Mouse (Mus musculus) midbrain, embryonic 15.5 days (tissue): Measurements from ENCODE around the gene Hdhd5. TPM values are rescaled to one million over a fixed set of nuclear protein-coding genes. Genes with fewer than 3 reads are reported as not detected.

ENCODE experiments used
- ATAC-seq: fragments of 200-750 bp; cut with Nextera tagmentation; replicated peaks from 2 replicates; pipeline ENCODE4 v1.8.0; 2017; ENCODE audit warnings: moderate TSS enrichment
- H3K27ac ChIP-seq: fragments of 300-500 bp; sonication (generic); 2 replicates; pipeline ENCODE4 v1.5.1; 2015; ENCODE audit warnings: mild to moderate bottlenecking, inconsistent platforms
- H3K27me3 ChIP-seq: fragments of 300-500 bp; sonication (generic); replicated peaks from 2 replicates; pipeline ENCODE4 v1.6.1; 2015; ENCODE audit warnings: inconsistent platforms
- H3K36me3 ChIP-seq: fragments of 300-500 bp; sonication (generic); replicated peaks from 2 replicates; pipeline ENCODE4 v1.6.1; 2015; ENCODE audit warnings: inconsistent platforms
- H3K4me1 ChIP-seq: fragments of 300-500 bp; sonication (generic); 2 replicates; pipeline ENCODE4 v1.6.1; 2015; ENCODE audit warnings: inconsistent platforms
- H3K4me2 ChIP-seq: fragments of 300-500 bp; sonication (generic); 2 replicates; pipeline ENCODE4 v1.6.1; 2015; ENCODE audit warnings: inconsistent platforms, mild to moderate bottlenecking, moderate library complexity
- H3K4me3 ChIP-seq: fragments of 300-500 bp; sonication (generic); 2 replicates; pipeline ENCODE4 v1.5.1; 2015; ENCODE audit warnings: mild to moderate bottlenecking, inconsistent platforms
- H3K9ac ChIP-seq: fragments of 300-500 bp; sonication (generic); 2 replicates; pipeline ENCODE4 v1.6.1; 2015; ENCODE audit warnings: mild to moderate bottlenecking, inconsistent platforms
- H3K9me3 ChIP-seq: fragments of 300-500 bp; sonication (generic); 2 replicates; pipeline ENCODE4 v1.6.1; 2016; ENCODE audit warnings: inconsistent platforms
- WGBS: fragments of 180-500 bp; shearing (Covaris S2); methylation state at CpG from one replicate; pipeline ENCODE4 v1.1.7; 2015; ENCODE audit warnings: mixed read lengths; 5-methylcytosine and 5-hydroxymethylcytosine counted together
- polyA plus RNA-seq: library from polyadenylated mRNA; unstranded; fragments of >200 nt; fragmentation: Nextera tagmentation; extraction: Ambion mirVana; gene quantifications from 2 replicates; pipeline ENCODE4 v1.2.1, GENCODE M21; 2015

Hdhd5 gene
- polyA plus RNA-seq, 1 experiment from 2014 or later: 15.5 TPM

- peak overlapping the region; percentile 31; the same call in 1 of the 2 replicates for H3K27ac ChIP-seq
- no peak overlapping the region for H3K4me3 ChIP-seq
- WGBS: 27% methylated on average over 5 of the region's 5 CpGs
- no peak for ATAC-seq
- H3K36me3 ChIP-seq: no peaks in the 10 kb centered on the region
- H3K4me1 ChIP-seq: peaks cover 23% of the 10 kb centered on the region
- H3K9me3 ChIP-seq: no peaks in the 10 kb centered on the region
- no peak overlapping the region for H3K9ac ChIP-seq
- H3K4me2 ChIP-seq: no peak overlapping the region
- H3K27me3 ChIP-seq: no peaks in the 10 kb centered on the region
Observed at GRCm38 (mm10) chr6:120473427-120473826, 57.7 kb downstream of the Hdhd5 start.

- Histone ChIP-seq H3K36me3 (no peaks in the 10 kb centered on the region), H3K9me3 (no peaks in the 10 kb centered on the region), H3K27me3 (no peaks in the 10 kb centered on the region), H3K4me3 (no peak overlapping the region), H3K27ac (peak overlapping the region; percentile 51), H3K9ac (no peak overlapping the region), H3K4me2 (no peak overlapping the region), H3K4me1 (peaks cover 23% of the 10 kb centered on the region)
- no peak for ATAC-seq
- WGBS: 11% methylated on average over 8 of the region's 8 CpGs
Observed at GRCm38 (mm10) chr6:120472455-120473140, 58.5 kb downstream of the Hdhd5 start.

GRCm38 (mm10) chr6:120471991-120472441 lies 59.1 kb downstream of the Hdhd5 start:
- peaks cover 23% of the 10 kb centered on the region for H3K4me1 ChIP-seq
- peak; percentile 67; the same call in 1 of the 2 replicates for ATAC-seq
- no peak overlapping the region for H3K4me2 ChIP-seq
- H3K4me3 ChIP-seq: no peak overlapping the region
- H3K27me3 ChIP-seq: no peaks in the 10 kb centered on the region
- 5% methylated on average over 5 of the region's 5 CpGs for WGBS
- H3K9me3 ChIP-seq: no peaks in the 10 kb centered on the region
- H3K27ac ChIP-seq: peak overlapping the region; percentile 51
- no peak overlapping the region for H3K9ac ChIP-seq
- H3K36me3 ChIP-seq: no peaks in the 10 kb centered on the region

GRCm38 (mm10) chr6:120470666-120471065 lies 60.5 kb downstream of the Hdhd5 start:
- no peak overlapping the region for H3K4me2 ChIP-seq
- no peak for ATAC-seq
- no peaks in the 10 kb centered on the region for H3K36me3 ChIP-seq
- no peak overlapping the region for H3K9ac ChIP-seq
- H3K9me3 ChIP-seq: no peaks in the 10 kb centered on the region
- 75% methylated on average over 1 of the region's 1 CpGs for WGBS
- H3K27me3 ChIP-seq: no peaks in the 10 kb centered on the region
- peaks cover 23% of the 10 kb centered on the region for H3K4me1 ChIP-seq
- H3K4me3 ChIP-seq: no peak overlapping the region
- no peak overlapping the region for H3K27ac ChIP-seq

GRCm38 (mm10) chr6:120469770-120470169 lies 61.3 kb downstream of the Hdhd5 start:
- H3K36me3 ChIP-seq: no peaks in the 10 kb centered on the region
- H3K4me2 ChIP-seq: no peak overlapping the region
- no peak overlapping the region for H3K9ac ChIP-seq
- peaks cover 23% of the 10 kb centered on the region for H3K4me1 ChIP-seq
- no peak overlapping the region for H3K4me3 ChIP-seq
- no peaks in the 10 kb centered on the region for H3K9me3 ChIP-seq
- no peak for ATAC-seq
- H3K27ac ChIP-seq: no peak overlapping the region
- peaks cover 6% of the 10 kb centered on the region for H3K27me3 ChIP-seq

- Histone ChIP-seq H3K4me2 (no peak overlapping the region), H3K4me1 (peaks cover 23% of the 10 kb centered on the region), H3K9me3 (no peaks in the 10 kb centered on the region), H3K27me3 (peaks cover 10% of the 10 kb centered on the region), H3K9ac (no peak overlapping the region), H3K27ac (no peak overlapping the region), H3K4me3 (no peak overlapping the region), H3K36me3 (no peaks in the 10 kb centered on the region)
- 79% methylated on average over 3 of the region's 3 CpGs for WGBS
- no peak for ATAC-seq
Observed at GRCm38 (mm10) chr6:120469268-120469667, 61.9 kb downstream of the Hdhd5 start.

GRCm38 (mm10) chr6:120468259-120468658 lies 62.9 kb downstream of the Hdhd5 start:
- no peaks in the 10 kb centered on the region for H3K9me3 ChIP-seq
- no peak overlapping the region for H3K4me3 ChIP-seq
- H3K36me3 ChIP-seq: no peaks in the 10 kb centered on the region
- peaks cover 26% of the 10 kb centered on the region for H3K4me1 ChIP-seq
- H3K27me3 ChIP-seq: peaks cover 20% of the 10 kb centered on the region
- no peak overlapping the region for H3K9ac ChIP-seq
- 93% methylated on average over 4 of the region's 4 CpGs for WGBS
- H3K27ac ChIP-seq: no peak overlapping the region
- H3K4me2 ChIP-seq: no peak overlapping the region
- ATAC-seq: no peak

- no peak overlapping the region for H3K27ac ChIP-seq
- H3K4me1 ChIP-seq: peaks cover 17% of the 10 kb centered on the region
- H3K36me3 ChIP-seq: no peaks in the 10 kb centered on the region
- H3K4me2 ChIP-seq: no peak overlapping the region
- H3K9ac ChIP-seq: no peak overlapping the region
- 80% methylated on average over 10 of the region's 10 CpGs for WGBS
- ATAC-seq: no peak
- no peaks in the 10 kb centered on the region for H3K9me3 ChIP-seq
- H3K27me3 ChIP-seq: peaks cover 33% of the 10 kb centered on the region
- no peak overlapping the region for H3K4me3 ChIP-seq
Observed at GRCm38 (mm10) chr6:120466609-120467329, 64.3 kb downstream of the Hdhd5 start.

- Histone ChIP-seq H3K4me3 (no peak overlapping the region), H3K4me2 (no peak overlapping the region), H3K9ac (no peak overlapping the region), H3K27ac (no peak overlapping the region), H3K9me3 (no peaks in the 10 kb centered on the region), H3K36me3 (no peaks in the 10 kb centered on the region), H3K4me1 (peaks cover 15% of the 10 kb centered on the region), H3K27me3 (peaks cover 40% of the 10 kb centered on the region)
- no peak for ATAC-seq
- WGBS: 31% methylated on average over 4 of the region's 4 CpGs
Observed at GRCm38 (mm10) chr6:120465393-120465792, 65.7 kb downstream of the Hdhd5 start.

GRCm38 (mm10) chr6:120464406-120464939 lies 66.6 kb downstream of the Hdhd5 start:
- peaks cover 40% of the 10 kb centered on the region for H3K27me3 ChIP-seq
- H3K27ac ChIP-seq: no peak overlapping the region
- no peak overlapping the region for H3K4me3 ChIP-seq
- H3K36me3 ChIP-seq: no peaks in the 10 kb centered on the region
- no peak overlapping the region for H3K9ac ChIP-seq
- no peak for ATAC-seq
- H3K9me3 ChIP-seq: no peaks in the 10 kb centered on the region
- WGBS: 49% methylated on average over 9 of the region's 9 CpGs
- H3K4me2 ChIP-seq: no peak overlapping the region
- peaks cover 15% of the 10 kb centered on the region for H3K4me1 ChIP-seq

GRCm38 (mm10) chr6:120463884-120464283 lies 67.2 kb downstream of the Hdhd5 start:
- H3K27ac ChIP-seq: no peak overlapping the region
- peaks cover 15% of the 10 kb centered on the region for H3K4me1 ChIP-seq
- H3K9ac ChIP-seq: 0 out of 2 replicates have a peak overlapping the region, but pooled peaks have one; percentile 48
- peak; percentile 34 for ATAC-seq
- peak overlapping the region; percentile 54 for H3K4me3 ChIP-seq
- H3K9me3 ChIP-seq: no peaks in the 10 kb centered on the region
- H3K36me3 ChIP-seq: no peaks in the 10 kb centered on the region
- peak overlapping the region; percentile 70 for H3K4me2 ChIP-seq
- WGBS: 4% methylated on average over 11 of the region's 11 CpGs
- H3K27me3 ChIP-seq: peaks cover 40% of the 10 kb centered on the region

GRCm38 (mm10) chr6:120463086-120463871 lies 67.8 kb downstream of the Hdhd5 start, which contains the start of gene Il17ra:
Il17ra (plus strand) TSS chr6:120463247.
- H3K27ac ChIP-seq: no peak within 1 kb of the TSS

More at GRCm38 (mm10) chr6:120463086-120463871, 67.8 kb downstream of the Hdhd5 start, which contains the start of gene Il17ra:
- Histone ChIP-seq H3K4me1 (peaks cover 15% of the 10 kb centered on the region), H3K4me2 (peak within 1 kb of the TSS; percentile 70), H3K4me3 (peak within 1 kb of the TSS; percentile 54), H3K27me3 (peaks cover 40% of the 10 kb centered on the region), H3K9me3 (no peaks in the 10 kb centered on the region), H3K36me3 (no peaks in the 10 kb centered on the region), H3K9ac (peak within 1 kb of the TSS; percentile 48)
- peak; percentile 82 for ATAC-seq
- WGBS: 2% methylated on average over 90 of the region's 90 CpGs
